Mouse (Mus musculus): ENCODE results near the gene Ccdc137. TPM values are rescaled to one million over a fixed set of nuclear protein-coding genes. Genes with fewer than 3 reads are reported as not detected.

Gene Ccdc137
- total and polyA plus RNA-seq, 2 experiments = 4.6 to 8.7 TPM

DNA sequence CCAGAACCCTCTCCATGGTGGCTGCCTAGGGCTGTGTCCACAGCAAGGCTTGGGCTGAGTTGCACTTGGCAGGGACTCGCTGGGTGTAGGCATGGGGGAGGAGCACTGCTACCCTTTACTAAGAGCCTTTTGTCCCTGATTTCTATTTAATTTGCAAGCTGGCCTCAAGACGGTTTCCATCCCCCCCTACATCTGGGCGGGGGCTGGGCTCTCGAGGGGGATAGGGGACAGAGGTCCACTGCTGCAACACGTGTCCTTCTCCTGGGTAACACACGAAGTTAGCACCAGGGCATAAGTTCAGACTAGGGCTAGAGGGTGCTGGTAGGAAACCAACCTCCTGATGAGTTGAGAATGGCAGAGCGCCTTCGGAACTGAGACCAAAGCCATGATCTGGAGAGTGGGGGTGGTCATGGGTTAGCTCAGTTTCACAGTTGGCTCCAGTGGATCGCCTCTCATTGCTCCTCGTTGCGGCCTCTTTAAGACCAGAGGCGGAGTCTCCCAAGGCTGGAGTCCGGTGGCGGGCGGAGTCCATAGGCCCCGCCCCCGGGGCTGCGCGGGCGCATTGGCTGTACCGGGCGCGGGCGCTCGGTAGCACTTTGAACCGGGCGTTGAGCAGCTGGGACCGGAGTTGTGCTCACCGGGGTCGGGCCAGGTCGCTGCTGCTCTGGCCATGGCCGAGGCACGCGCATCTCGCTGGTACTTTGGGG is 33.6 kb downstream of the Ccdc137 start, which contains the start of gene Slc25a10:
TSS of gene Slc25a10 (plus strand) at position 524 of the 707 bp plus-strand sequence.
- peak within 1 kb of the TSS; percentile 93 for H3K4me3 ChIP-seq (ENCODE audit: insufficient read depth, low read depth, low read length)
- peaks cover 28% of the 10 kb centered on the region for H3K36me3 ChIP-seq (ENCODE audit: control insufficient read depth, insufficient read depth, low read length)
- peaks cover 29% of the 10 kb centered on the region for H3K4me1 ChIP-seq (ENCODE audit: control insufficient read depth, insufficient read depth, low read length)
- under 1% methylated on average over 35 of the region's 35 CpGs for WGBS
- no peaks in the 10 kb centered on the region for H3K27me3 ChIP-seq (ENCODE audit: control insufficient read depth, insufficient read depth, low read length)
- TF ChIP-seq POLR2A (IDR thresholded peaks at IDR 0.05; ENCODE audit: extremely low read depth, insufficient read depth, low read length) = peak; percentile 84
- no peak for TF ChIP-seq CTCF (IDR thresholded peaks at IDR 0.05; ENCODE audit: low read depth, low read length)
- peak within 1 kb of the TSS; percentile 94 for H3K9ac ChIP-seq (ENCODE audit: low read depth, low read length)
- peak within 1 kb of the TSS; percentile 96 for H3K27ac ChIP-seq (replicated peaks; ENCODE audit: insufficient read depth, low read depth, low read length)
- H3K79me2 ChIP-seq (ENCODE audit: control insufficient read depth, insufficient read depth, low read length) = no peaks in the 10 kb centered on the region; the same call in 1 of the 2 replicates
- DNase-seq (ENCODE audit: extremely low read depth, low read depth, low spot score) = peak; percentile 89

DNA sequence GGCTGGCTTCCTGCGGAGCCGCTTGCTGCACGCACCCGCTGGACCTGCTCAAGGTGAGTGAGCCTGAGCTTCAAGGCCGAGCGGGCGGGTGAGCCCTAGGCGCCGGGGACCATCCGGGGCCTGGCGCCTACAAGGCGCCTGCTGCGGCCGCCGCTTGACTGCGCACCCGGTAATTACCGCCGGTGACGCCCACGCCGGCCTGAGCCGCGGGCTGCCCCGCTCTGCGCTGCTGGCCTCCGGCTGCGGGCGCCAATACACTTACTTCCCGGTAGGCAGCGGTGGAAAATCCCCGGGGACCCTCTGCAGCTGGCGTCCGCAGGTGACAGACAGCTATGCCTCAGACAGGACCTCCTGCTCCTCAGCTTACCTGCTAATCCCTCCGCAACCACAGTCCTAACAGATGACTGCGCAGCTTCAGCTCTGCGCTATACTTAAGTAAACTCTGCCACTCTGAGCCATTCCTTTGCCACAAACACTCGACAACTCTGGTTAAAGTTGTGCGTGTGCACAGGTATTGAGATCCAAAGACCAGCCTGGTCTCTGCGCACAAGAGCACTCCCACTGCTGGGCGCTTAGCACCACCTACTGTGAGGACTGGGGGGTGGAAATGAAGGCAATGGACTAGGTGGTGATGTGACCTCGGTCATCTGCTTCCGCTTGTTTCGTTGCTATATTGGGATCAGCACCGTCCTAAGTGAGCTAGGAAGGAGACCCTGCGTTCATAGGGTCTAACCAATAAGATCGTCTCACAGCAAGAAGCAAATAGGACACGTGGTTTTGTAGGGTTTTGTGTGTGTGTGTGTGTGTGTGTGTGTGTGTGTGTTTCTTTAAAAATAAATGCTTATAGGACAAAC is 34.3 kb downstream of the Ccdc137 start:
- peak; percentile 72 for TF ChIP-seq CTCF (IDR thresholded peaks at IDR 0.05; ENCODE audit: low read depth, low read length)
- TF ChIP-seq POLR2A (IDR thresholded peaks at IDR 0.05; ENCODE audit: extremely low read depth, insufficient read depth, low read length) = peak; percentile 66; the same call in 1 of the 2 replicates
- no peaks in the 10 kb centered on the region; the same call in 1 of the 2 replicates for H3K79me2 ChIP-seq (ENCODE audit: control insufficient read depth, insufficient read depth, low read length)
- H3K27me3 ChIP-seq (ENCODE audit: control insufficient read depth, insufficient read depth, low read length) = no peaks in the 10 kb centered on the region
- under 1% methylated on average over 48 of the region's 48 CpGs for WGBS
- H3K4me1 ChIP-seq (ENCODE audit: control insufficient read depth, insufficient read depth, low read length) = peaks cover 32% of the 10 kb centered on the region
- peak overlapping the region; percentile 96 for H3K27ac ChIP-seq (replicated peaks; ENCODE audit: insufficient read depth, low read depth, low read length)
- peak; percentile 87 for DNase-seq (ENCODE audit: extremely low read depth, low read depth, low spot score)
- H3K36me3 ChIP-seq (ENCODE audit: control insufficient read depth, insufficient read depth, low read length) = peaks cover 26% of the 10 kb centered on the region
- H3K4me3 ChIP-seq (ENCODE audit: insufficient read depth, low read depth, low read length) = peak overlapping the region; percentile 93
- peak overlapping the region; percentile 94 for H3K9ac ChIP-seq (ENCODE audit: low read depth, low read length)

DNA sequence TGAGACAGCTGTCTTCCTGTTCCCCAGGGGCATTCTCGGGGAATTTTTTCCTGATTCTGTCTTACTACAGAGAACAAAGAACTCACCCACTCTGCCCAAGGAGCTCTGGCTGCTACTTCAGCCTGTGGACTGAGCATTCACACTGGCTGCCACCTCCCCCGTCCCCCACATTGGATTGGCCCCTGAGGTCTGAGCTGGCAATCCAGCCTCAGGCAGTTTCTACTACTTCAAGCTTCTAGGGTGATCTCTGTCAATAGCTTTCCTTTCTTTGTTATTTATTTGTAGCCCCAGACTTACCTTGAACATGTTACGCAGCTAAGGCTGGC is 34.9 kb downstream of the Ccdc137 start:
- H3K27me3 ChIP-seq (ENCODE audit: control insufficient read depth, insufficient read depth, low read length) = no peaks in the 10 kb centered on the region
- H3K27ac ChIP-seq (replicated peaks; ENCODE audit: insufficient read depth, low read depth, low read length) = peak overlapping the region; percentile 96
- no peaks in the 10 kb centered on the region; the same call in 1 of the 2 replicates for H3K79me2 ChIP-seq (ENCODE audit: control insufficient read depth, insufficient read depth, low read length)
- peak overlapping the region; percentile 94 for H3K9ac ChIP-seq (ENCODE audit: low read depth, low read length)
- DNase-seq (ENCODE audit: extremely low read depth, low read depth, low spot score) = no peak
- peak overlapping the region; percentile 93 for H3K4me3 ChIP-seq (ENCODE audit: insufficient read depth, low read depth, low read length)
- TF ChIP-seq POLR2A (IDR thresholded peaks at IDR 0.05; ENCODE audit: extremely low read depth, insufficient read depth, low read length) = no peak
- no peak for TF ChIP-seq CTCF (IDR thresholded peaks at IDR 0.05; ENCODE audit: low read depth, low read length)
- WGBS = 8% methylated on average over 3 of the region's 3 CpGs
- peaks cover 32% of the 10 kb centered on the region for H3K4me1 ChIP-seq (ENCODE audit: control insufficient read depth, insufficient read depth, low read length)
- H3K36me3 ChIP-seq (ENCODE audit: control insufficient read depth, insufficient read depth, low read length) = peaks cover 22% of the 10 kb centered on the region

DNA sequence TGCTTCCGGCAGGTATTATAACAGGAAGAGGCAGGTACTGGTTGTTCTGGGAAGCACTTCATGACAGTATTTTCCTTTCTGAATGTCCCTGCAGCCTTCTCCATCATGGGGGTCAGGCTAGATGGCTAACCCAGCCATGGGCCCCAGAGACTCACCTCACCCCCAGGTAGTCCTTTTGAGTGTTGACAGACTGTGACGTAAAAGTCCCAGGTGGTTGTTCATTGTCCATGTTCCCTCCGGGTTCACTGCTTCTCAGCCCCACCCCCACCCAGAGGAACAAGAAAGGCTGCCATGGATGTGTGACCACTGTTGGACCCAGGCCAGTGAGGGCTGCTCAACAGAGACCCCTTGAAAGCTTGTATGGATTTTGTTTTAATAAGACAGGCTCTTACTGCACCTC is 35.4 kb downstream of the Ccdc137 start:
- H3K4me3 ChIP-seq (ENCODE audit: insufficient read depth, low read depth, low read length) = peak overlapping the region; percentile 93

GRCm38 (mm10) chr11:120493911-120494310 is 36.0 kb downstream of the Ccdc137 start:
- 23% methylated on average over 3 of the region's 3 CpGs for WGBS
- peak overlapping the region; percentile 96 for H3K27ac ChIP-seq (replicated peaks; ENCODE audit: insufficient read depth, low read depth, low read length)
- DNase-seq (ENCODE audit: extremely low read depth, low read depth, low spot score) = peak; percentile 79
- no peaks in the 10 kb centered on the region for H3K27me3 ChIP-seq (ENCODE audit: control insufficient read depth, insufficient read depth, low read length)
- H3K79me2 ChIP-seq (ENCODE audit: control insufficient read depth, insufficient read depth, low read length) = no peaks in the 10 kb centered on the region; the same call in 1 of the 2 replicates
- peaks cover 20% of the 10 kb centered on the region for H3K36me3 ChIP-seq (ENCODE audit: control insufficient read depth, insufficient read depth, low read length)
- H3K9ac ChIP-seq (ENCODE audit: low read depth, low read length) = peak overlapping the region; percentile 53
- H3K4me1 ChIP-seq (ENCODE audit: control insufficient read depth, insufficient read depth, low read length) = peaks cover 32% of the 10 kb centered on the region
- TF ChIP-seq POLR2A (IDR thresholded peaks at IDR 0.05; ENCODE audit: extremely low read depth, insufficient read depth, low read length) (no peak), CTCF (IDR thresholded peaks at IDR 0.05; ENCODE audit: low read depth, low read length) (no peak)
- H3K4me3 ChIP-seq (ENCODE audit: insufficient read depth, low read depth, low read length) = no peak overlapping the region; the same call in 1 of the 2 replicates

More for the DNA sequence above, 35.4 kb downstream of the Ccdc137 start:
- Histone ChIP-seq H3K4me1 (ENCODE audit: control insufficient read depth, insufficient read depth, low read length) (peaks cover 32% of the 10 kb centered on the region), H3K36me3 (ENCODE audit: control insufficient read depth, insufficient read depth, low read length) (peaks cover 22% of the 10 kb centered on the region), H3K79me2 (ENCODE audit: control insufficient read depth, insufficient read depth, low read length) (no peaks in the 10 kb centered on the region; the same call in 1 of the 2 replicates), H3K27me3 (ENCODE audit: control insufficient read depth, insufficient read depth, low read length) (no peaks in the 10 kb centered on the region), H3K9ac (ENCODE audit: low read depth, low read length) (peak overlapping the region; percentile 94), H3K27ac (replicated peaks; ENCODE audit: insufficient read depth, low read depth, low read length) (peak overlapping the region; percentile 96)
- peak; percentile 76 for DNase-seq (ENCODE audit: extremely low read depth, low read depth, low spot score)
- WGBS = 17% methylated on average over 3 of the region's 3 CpGs
- TF ChIP-seq CTCF (IDR thresholded peaks at IDR 0.05; ENCODE audit: low read depth, low read length) = no peak
- no peak for TF ChIP-seq POLR2A (IDR thresholded peaks at IDR 0.05; ENCODE audit: extremely low read depth, insufficient read depth, low read length)
